Mouse (Mus musculus): ENCODE measurements around the gene Myoz2. TPM values are rescaled to one million over a fixed set of nuclear protein-coding genes. Genes with fewer than 3 reads are reported as not detected.

Myoz2 gene
- polyA plus RNA-seq, 1 experiment from 2014 or later = 0.95 TPM

DNA sequence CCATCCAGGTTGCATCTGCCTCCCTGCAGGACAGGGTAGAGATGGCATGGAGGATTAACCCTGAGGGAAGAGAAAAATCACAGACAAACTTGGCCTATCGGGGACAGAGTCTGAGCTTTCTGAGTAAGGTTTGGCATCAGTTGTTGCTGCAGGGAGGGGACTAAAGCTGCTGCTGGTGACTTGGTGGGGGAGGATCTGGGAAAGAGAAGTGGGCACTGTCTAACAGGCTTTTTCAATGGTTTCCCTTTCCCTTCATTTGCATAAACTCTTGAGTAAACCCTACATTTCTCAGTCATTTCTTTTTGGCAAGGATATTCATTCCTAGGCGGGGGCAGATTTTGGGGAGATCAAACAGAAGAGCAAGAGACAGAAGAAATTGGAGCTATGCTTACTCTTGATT is 27.1 kb upstream of the Myoz2 start:
- no peaks in the 10 kb centered on the region for H3K27me3 ChIP-seq (replicated peaks)
- no peaks in the 10 kb centered on the region for H3K36me3 ChIP-seq
- WGBS = 89% methylated on average over 2 of the region's 2 CpGs
- peaks cover 12% of the 10 kb centered on the region; the same call in 1 of the 2 replicates for H3K4me1 ChIP-seq
- no peak overlapping the region for H3K27ac ChIP-seq
- no peak for ATAC-seq (ENCODE audit: insufficient read depth, low FRiP score, low read depth)
- H3K9me3 ChIP-seq = no peaks in the 10 kb centered on the region
- H3K9ac ChIP-seq = no peak overlapping the region
- no peak overlapping the region for H3K4me2 ChIP-seq
- no peak overlapping the region for H3K4me3 ChIP-seq (replicated peaks)

DNA sequence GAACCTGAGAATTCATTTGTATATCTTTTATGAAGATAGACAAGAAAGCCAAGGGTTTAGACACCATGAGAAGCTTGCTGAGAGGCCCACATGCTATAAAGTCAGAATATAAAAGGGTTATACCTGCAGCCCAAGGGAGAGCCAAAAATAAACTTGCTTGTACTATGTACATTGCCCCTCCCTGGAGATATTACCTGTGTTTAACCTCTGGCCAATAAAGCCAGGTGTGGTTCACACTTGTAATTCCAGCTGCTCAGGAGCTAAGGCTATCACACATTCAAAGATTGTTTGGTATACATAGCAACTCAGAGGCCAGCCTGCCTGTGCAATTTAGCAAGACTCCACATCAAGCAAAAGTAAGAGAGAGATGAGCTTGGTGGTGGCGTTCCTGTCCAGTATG is 24.0 kb upstream of the Myoz2 start:
- peak; percentile 91 for ATAC-seq (ENCODE audit: insufficient read depth, low FRiP score, low read depth)
- Histone ChIP-seq H3K4me1 (no peaks in the 10 kb centered on the region), H3K9me3 (no peaks in the 10 kb centered on the region), H3K9ac (no peak overlapping the region), H3K36me3 (no peaks in the 10 kb centered on the region), H3K4me2 (no peak overlapping the region), H3K27ac (peak overlapping the region; percentile 76), H3K4me3 (replicated peaks) (no peak overlapping the region), H3K27me3 (replicated peaks) (no peaks in the 10 kb centered on the region)
- 74% methylated on average over 1 of the region's 1 CpGs for WGBS

DNA sequence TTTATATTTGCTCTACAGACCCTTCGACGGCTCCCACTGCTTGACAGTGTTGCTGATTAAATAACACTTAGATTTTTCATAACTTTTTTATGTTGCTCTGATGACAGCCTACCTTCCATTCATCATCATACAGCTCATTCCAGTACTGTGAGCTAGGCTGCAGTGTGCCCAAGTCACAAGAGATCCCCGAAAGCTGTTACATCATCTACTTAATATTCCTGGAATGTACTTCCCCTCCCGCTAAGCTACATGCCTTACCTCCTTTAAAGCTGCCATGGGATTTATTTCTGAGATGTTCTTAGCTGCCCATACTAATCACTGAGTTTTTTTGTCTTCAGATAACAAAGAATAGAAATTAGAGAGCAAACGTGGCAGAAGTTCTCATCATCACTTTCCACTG is 19.4 kb upstream of the Myoz2 start:
- no peak overlapping the region for H3K4me2 ChIP-seq
- no peaks in the 10 kb centered on the region for H3K9me3 ChIP-seq
- WGBS = 54% methylated on average over 5 of the region's 5 CpGs
- H3K27ac ChIP-seq = peak overlapping the region; percentile 35; the same call in 1 of the 2 replicates
- no peak overlapping the region for H3K9ac ChIP-seq
- no peaks in the 10 kb centered on the region for H3K4me1 ChIP-seq
- no peak overlapping the region for H3K4me3 ChIP-seq (replicated peaks)
- no peaks in the 10 kb centered on the region for H3K27me3 ChIP-seq (replicated peaks)
- H3K36me3 ChIP-seq = no peaks in the 10 kb centered on the region
- no peak for ATAC-seq (ENCODE audit: insufficient read depth, low FRiP score, low read depth)

DNA sequence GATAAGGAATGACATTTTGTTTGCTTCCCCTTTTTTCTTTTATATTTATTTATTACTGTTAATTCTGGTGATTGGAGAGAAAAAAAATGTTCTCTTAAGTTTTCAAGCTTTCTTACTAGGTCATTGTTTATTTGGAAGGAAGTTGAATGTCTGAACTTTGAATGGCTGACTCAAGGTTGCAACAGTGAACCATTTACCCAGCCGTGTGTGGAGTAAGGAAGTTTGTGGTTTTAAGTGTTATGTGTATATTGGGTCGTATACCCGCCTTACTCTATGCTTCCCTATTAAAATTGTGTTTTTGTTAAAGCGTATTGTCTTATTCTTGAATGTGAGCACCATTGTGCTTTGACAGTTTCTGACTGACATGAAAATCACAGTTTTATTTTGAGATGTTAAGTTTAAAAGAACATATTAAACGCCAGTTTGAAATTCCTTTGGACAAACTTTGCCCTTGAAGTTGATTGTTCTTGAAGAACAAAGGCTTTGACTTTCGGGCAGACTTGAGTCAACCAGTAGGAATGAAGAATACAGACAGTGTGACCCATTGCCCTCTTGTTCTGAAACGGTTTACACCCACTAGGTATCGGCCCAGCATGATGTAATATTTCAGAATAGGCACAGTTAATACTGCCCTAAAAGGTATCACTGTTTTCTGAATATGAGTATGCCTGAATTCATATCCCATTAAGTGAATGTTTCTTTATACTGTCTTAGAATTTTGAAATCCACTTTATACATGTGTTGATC is 18.6 kb upstream of the Myoz2 start:
- H3K4me3 ChIP-seq (replicated peaks) = no peak overlapping the region
- no peak for ATAC-seq (ENCODE audit: insufficient read depth, low FRiP score, low read depth)
- H3K4me1 ChIP-seq = no peaks in the 10 kb centered on the region
- no peaks in the 10 kb centered on the region for H3K27me3 ChIP-seq (replicated peaks)
- H3K36me3 ChIP-seq = no peaks in the 10 kb centered on the region
- no peaks in the 10 kb centered on the region for H3K9me3 ChIP-seq
- no peak overlapping the region for H3K9ac ChIP-seq
- H3K4me2 ChIP-seq = no peak overlapping the region
- 57% methylated on average over 8 of the region's 8 CpGs for WGBS
- H3K27ac ChIP-seq = peak overlapping the region; percentile 35; the same call in 1 of the 2 replicates

DNA sequence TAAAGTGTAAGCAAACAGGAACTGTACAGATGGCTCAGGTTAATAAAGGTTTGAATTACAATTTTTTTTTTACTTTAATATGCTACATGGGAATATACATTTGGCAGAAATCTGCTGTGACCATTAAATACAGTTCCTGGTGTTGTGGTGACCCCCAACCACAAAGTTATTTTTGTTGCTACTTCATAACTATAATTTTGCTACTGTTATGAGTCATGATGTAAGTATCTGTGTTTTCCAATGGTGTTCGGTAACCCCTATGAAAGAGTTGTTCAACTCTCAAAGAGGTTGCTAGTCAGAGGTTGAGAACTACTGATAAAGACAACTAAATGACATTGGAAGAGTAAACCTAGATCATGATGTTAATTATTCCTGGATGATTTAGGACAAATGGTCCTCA is 7.5 kb upstream of the Myoz2 start:
- Histone ChIP-seq H3K9me3 (no peaks in the 10 kb centered on the region), H3K4me1 (no peaks in the 10 kb centered on the region), H3K4me3 (replicated peaks) (no peak overlapping the region), H3K27me3 (replicated peaks) (no peaks in the 10 kb centered on the region), H3K9ac (no peak overlapping the region), H3K4me2 (no peak overlapping the region), H3K36me3 (no peaks in the 10 kb centered on the region), H3K27ac (no peak overlapping the region)
- 92% methylated on average over 1 of the region's 1 CpGs for WGBS
- no peak for ATAC-seq (ENCODE audit: insufficient read depth, low FRiP score, low read depth)

DNA sequence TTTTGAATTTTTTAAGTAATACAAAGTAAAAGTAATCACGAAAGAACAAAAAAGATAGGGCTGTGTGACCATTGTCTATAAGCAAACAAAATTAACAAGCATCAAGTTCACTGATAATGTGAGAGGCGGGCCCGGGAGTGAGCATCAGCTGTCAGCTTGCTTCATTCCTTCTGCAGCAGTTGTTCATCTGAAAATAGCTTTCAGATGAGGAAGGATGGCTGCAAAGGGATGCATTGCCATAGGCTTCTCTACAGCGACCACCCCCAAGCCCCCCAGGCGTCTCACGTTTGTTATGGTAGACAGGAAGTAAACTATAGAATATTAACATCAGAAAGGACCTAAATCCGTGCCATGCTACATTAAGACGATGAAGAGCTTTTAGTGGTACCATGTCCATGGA is 1.0 kb downstream of the Myoz2 start:
- no peaks in the 10 kb centered on the region for H3K36me3 ChIP-seq
- H3K27ac ChIP-seq = no peak overlapping the region
- no peaks in the 10 kb centered on the region for H3K4me1 ChIP-seq
- H3K4me2 ChIP-seq = no peak overlapping the region
- no peaks in the 10 kb centered on the region for H3K27me3 ChIP-seq (replicated peaks)
- 74% methylated on average over 8 of the region's 8 CpGs for WGBS
- no peak overlapping the region for H3K4me3 ChIP-seq (replicated peaks)
- no peaks in the 10 kb centered on the region for H3K9me3 ChIP-seq
- no peak for ATAC-seq (ENCODE audit: insufficient read depth, low FRiP score, low read depth)
- H3K9ac ChIP-seq = no peak overlapping the region

DNA sequence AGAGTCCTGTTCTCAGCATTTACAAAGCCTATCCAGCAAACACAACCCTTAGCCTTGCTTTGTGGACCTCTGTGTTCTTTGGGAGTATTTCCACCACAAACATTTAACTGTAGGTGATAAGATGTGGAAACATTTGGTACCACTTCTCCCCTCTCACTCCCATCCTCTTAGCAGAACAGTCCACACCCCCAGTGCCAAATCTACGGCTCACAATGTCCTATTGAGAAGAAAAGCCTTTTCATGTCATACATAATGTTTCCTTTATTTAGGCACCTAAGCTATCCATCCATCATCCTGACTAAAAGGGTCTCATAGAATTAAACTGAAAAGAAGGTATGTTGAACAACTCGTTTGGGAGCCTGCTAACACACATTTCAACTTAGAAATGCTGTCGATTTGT is 9.2 kb downstream of the Myoz2 start:
- Histone ChIP-seq H3K4me1 (no peaks in the 10 kb centered on the region), H3K9ac (no peak overlapping the region), H3K4me3 (replicated peaks) (no peak overlapping the region), H3K36me3 (no peaks in the 10 kb centered on the region), H3K27ac (peak overlapping the region; percentile 38; the same call in 1 of the 2 replicates), H3K9me3 (no peaks in the 10 kb centered on the region), H3K4me2 (no peak overlapping the region), H3K27me3 (replicated peaks) (no peaks in the 10 kb centered on the region)
- WGBS = 42% methylated on average over 3 of the region's 3 CpGs
- peak; percentile 47; the same call in 1 of the 2 replicates for ATAC-seq (ENCODE audit: insufficient read depth, low FRiP score, low read depth)

DNA sequence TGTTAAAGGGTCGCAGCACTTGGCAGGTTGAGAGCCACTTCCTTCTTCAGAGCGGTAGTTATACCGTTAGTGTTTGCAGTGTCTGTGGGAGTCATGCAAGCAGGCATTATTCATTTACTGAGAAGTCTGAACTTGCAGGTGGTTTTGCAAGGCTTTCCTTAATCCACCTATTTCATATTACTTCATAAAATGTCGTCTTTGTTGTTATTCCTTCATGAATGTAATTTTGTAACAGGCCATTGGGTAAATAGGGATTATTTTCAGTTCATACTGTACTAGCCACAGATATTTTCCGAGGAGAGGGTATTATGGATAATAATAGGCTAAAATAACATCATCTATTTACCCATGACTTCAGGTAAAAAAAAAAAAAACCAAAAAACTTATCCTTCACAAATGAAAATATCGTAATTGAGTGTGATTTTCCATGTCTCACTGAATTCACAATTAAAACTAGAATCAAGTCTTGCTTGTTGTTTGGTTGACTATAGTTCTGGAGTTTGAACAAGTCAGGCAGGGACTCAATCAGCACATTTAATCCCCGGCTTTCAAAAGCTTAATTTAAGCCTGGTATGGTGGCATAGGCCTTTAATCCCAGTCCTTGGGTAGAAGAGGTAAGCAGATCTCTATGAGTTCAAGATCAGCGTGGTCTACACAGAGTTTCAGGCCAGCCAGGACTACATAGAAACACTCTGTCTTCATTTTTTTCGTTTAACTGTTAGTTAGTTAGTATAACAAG is 10.2 kb downstream of the Myoz2 start:
- H3K27ac ChIP-seq = peak overlapping the region; percentile 38

DNA sequence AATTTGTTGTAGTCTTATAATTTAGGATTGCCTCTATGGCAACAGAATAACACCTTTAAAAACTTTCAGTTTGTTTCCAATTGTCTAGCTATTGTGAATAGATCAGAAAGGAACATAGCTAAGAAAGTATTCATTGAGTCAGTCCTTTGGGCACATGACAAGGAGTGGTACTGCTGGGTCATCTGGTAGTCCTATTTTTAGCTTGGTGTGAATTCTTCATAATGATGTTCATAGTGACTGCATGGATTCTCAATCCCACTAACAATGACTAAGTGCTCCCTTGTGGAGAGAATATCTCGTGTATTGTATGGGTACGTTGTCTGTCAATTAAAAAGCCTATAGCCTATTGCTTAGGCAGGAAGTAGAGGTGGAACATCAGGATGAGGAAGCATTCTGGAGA is 16.0 kb downstream of the Myoz2 start:
- Histone ChIP-seq H3K9ac (no peak overlapping the region), H3K27me3 (replicated peaks) (no peaks in the 10 kb centered on the region), H3K36me3 (no peaks in the 10 kb centered on the region), H3K27ac (no peak overlapping the region), H3K4me3 (replicated peaks) (no peak overlapping the region), H3K4me2 (no peak overlapping the region), H3K9me3 (no peaks in the 10 kb centered on the region), H3K4me1 (no peaks in the 10 kb centered on the region)
- no peak for ATAC-seq (ENCODE audit: insufficient read depth, low FRiP score, low read depth)
- 81% methylated on average over 2 of the region's 2 CpGs for WGBS

More for the DNA sequence above, 10.2 kb downstream of the Myoz2 start:
- no peak for ATAC-seq (ENCODE audit: insufficient read depth, low FRiP score, low read depth)
- H3K27me3 ChIP-seq (replicated peaks) = no peaks in the 10 kb centered on the region
- no peaks in the 10 kb centered on the region for H3K9me3 ChIP-seq
- H3K4me2 ChIP-seq = no peak overlapping the region
- no peaks in the 10 kb centered on the region for H3K4me1 ChIP-seq
- no peak overlapping the region for H3K4me3 ChIP-seq (replicated peaks)
- WGBS = 68% methylated on average over 9 of the region's 9 CpGs
- H3K36me3 ChIP-seq = no peaks in the 10 kb centered on the region
- H3K9ac ChIP-seq = no peak overlapping the region

DNA sequence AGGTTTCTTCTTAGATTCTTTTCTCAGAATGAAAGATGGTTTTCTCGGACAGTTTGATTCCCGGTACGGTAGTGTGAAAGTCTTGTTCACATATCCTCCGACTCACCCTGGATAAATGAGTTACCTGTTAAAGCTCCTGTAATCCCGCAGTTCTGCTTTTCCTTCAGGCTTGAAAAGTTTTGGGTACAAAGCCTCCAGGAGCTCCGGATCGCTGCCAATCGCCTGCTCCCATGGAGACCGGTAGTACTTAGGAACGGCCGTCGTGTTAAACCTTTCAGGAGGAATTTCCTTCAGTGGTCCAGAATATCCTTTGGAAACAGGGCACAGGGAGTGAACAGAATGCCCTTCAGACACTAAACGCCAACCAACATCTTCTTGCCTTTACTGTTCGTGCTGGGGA is 21.3 kb downstream of the Myoz2 start:
- no peak for ATAC-seq (ENCODE audit: insufficient read depth, low FRiP score, low read depth)
- Histone ChIP-seq H3K27ac (no peak overlapping the region), H3K4me3 (replicated peaks) (no peak overlapping the region), H3K36me3 (no peaks in the 10 kb centered on the region), H3K4me1 (no peaks in the 10 kb centered on the region), H3K9ac (no peak overlapping the region), H3K27me3 (replicated peaks) (no peaks in the 10 kb centered on the region), H3K4me2 (no peak overlapping the region), H3K9me3 (no peaks in the 10 kb centered on the region)
- 91% methylated on average over 14 of the region's 14 CpGs for WGBS

DNA sequence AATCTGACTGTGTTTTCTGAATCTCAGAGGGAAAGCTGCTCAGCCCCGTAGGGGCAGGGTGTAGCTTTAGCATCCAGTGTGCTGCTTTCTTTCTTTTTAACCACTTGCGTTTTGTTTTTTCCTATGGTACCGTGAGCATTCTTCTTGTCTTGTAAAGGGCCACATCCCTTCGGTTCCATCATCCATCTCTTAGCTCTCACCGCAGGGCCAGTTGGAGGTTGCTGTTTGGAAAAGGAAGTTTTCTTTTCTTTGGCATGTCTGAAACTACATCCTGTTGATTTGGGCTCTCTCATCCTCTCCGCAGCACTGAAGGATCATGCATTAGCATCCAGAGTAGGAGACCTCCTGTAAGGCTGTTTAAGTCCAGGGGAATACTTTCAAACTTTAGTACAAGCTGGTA is 25.4 kb downstream of the Myoz2 start:
- Histone ChIP-seq H3K27me3 (replicated peaks) (no peaks in the 10 kb centered on the region), H3K4me1 (no peaks in the 10 kb centered on the region), H3K36me3 (no peaks in the 10 kb centered on the region), H3K4me3 (replicated peaks) (no peak overlapping the region), H3K27ac (no peak overlapping the region), H3K9me3 (no peaks in the 10 kb centered on the region), H3K9ac (no peak overlapping the region), H3K4me2 (no peak overlapping the region)
- ATAC-seq (ENCODE audit: insufficient read depth, low FRiP score, low read depth) = no peak
- 56% methylated on average over 6 of the region's 6 CpGs for WGBS

DNA sequence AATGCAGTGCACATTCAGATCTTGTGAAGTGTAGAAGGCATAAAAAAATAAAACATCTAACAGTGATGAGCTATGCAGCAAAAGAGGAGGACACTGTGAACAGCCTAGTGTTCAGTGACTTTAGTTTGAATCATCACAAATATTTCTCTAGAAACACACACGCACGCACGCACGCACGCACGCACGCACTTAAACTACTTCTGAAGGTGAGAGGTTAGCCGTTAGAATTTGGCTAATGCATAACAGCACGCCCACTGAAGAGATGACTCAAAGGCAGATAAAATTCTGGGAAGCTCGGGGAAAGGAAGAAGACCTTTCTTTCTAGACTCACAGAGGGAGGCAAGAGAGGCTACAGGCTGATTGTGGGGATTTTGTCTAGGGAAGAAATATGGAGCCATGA is 27.4 kb downstream of the Myoz2 start:
- Histone ChIP-seq H3K4me2 (no peak overlapping the region), H3K9ac (no peak overlapping the region), H3K27me3 (replicated peaks) (no peaks in the 10 kb centered on the region), H3K27ac (no peak overlapping the region), H3K4me1 (no peaks in the 10 kb centered on the region), H3K4me3 (replicated peaks) (no peak overlapping the region), H3K9me3 (no peaks in the 10 kb centered on the region), H3K36me3 (no peaks in the 10 kb centered on the region)
- no peak for ATAC-seq (ENCODE audit: insufficient read depth, low FRiP score, low read depth)
- WGBS = 63% methylated on average over 10 of the region's 10 CpGs
